Mouse (Mus musculus) embryonic facial prominence, embryonic 10.5 days (tissue): Measurements from ENCODE around the gene Ncln. TPM values are rescaled to one million over a fixed set of nuclear protein-coding genes. Genes with fewer than 3 reads are reported as not detected.

ENCODE experiments used
- DNase-seq: peaks from one replicate; pipeline ENCODE4 v3.0.0-alpha.2; 2017; ENCODE audit warnings: low spot score
- H3K27ac ChIP-seq: fragments of 300-500 bp; sonication (generic); replicated peaks from 2 replicates; pipeline ENCODE4 v1.5.1; 2016; ENCODE audit warnings: mild to moderate bottlenecking
- H3K27me3 ChIP-seq: fragments of 300-500 bp; sonication (generic); replicated peaks from 2 replicates; pipeline ENCODE4 v1.6.1; 2016; ENCODE audit warnings: low read depth, mild to moderate bottlenecking; ENCODE audit not compliant: poor library complexity, severe bottlenecking
- H3K36me3 ChIP-seq: fragments of 300-500 bp; sonication (generic); replicated peaks from 2 replicates; pipeline ENCODE4 v1.6.1; 2016; ENCODE audit warnings: mild to moderate bottlenecking, moderate library complexity
- H3K4me1 ChIP-seq: fragments of 300-500 bp; sonication (generic); 2 replicates; pipeline ENCODE4 v1.6.1; 2016
- H3K4me3 ChIP-seq: fragments of 300-500 bp; sonication (generic); 2 replicates; pipeline ENCODE4 v1.5.1; 2016; ENCODE audit warnings: mild to moderate bottlenecking, moderate library complexity
- H3K9me3 ChIP-seq: fragments of 300-500 bp; sonication (generic); 2 replicates; pipeline ENCODE4 v1.6.1; 2016; ENCODE audit warnings: mild to moderate bottlenecking
- WGBS: fragments of 180-500 bp; shearing (Covaris S2); methylation state at CpG from one replicate; pipeline ENCODE4 v1.1.7; 2016; 5-methylcytosine and 5-hydroxymethylcytosine counted together
- polyA plus RNA-seq: library from polyadenylated mRNA; unstranded; fragments of >200 nt; fragmentation: Nextera tagmentation; extraction: Ambion mirVana; gene quantifications from 2 replicates; pipeline ENCODE4 v1.2.1, GENCODE M21; 2016

The Ncln gene
- polyA plus RNA-seq, 1 experiment from 2014 or later: 85.2 TPM

DNA sequence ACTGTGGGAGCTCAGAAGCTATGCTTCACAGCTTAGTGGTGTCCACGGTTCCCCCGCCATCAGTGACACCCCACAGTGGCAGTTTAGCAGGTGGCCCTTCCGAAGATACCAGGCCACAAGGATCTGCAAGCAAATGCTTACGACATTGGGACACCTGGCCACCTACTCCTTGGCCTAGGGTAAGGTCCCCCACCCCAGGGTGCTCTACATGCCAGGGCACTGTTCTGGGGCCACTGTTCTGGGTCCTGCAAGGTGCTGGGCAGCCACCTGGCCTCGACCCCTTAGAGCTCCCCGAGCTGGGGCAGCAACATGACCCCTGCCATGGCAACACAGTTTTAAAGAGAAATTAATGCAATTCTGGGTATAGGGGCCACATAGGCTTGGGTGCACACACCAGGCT, 1.0 kb downstream of the Ncln start:
- peak overlapping the region; percentile 86 for H3K27ac ChIP-seq
- 78% methylated on average over 6 of the region's 6 CpGs for WGBS

DNA sequence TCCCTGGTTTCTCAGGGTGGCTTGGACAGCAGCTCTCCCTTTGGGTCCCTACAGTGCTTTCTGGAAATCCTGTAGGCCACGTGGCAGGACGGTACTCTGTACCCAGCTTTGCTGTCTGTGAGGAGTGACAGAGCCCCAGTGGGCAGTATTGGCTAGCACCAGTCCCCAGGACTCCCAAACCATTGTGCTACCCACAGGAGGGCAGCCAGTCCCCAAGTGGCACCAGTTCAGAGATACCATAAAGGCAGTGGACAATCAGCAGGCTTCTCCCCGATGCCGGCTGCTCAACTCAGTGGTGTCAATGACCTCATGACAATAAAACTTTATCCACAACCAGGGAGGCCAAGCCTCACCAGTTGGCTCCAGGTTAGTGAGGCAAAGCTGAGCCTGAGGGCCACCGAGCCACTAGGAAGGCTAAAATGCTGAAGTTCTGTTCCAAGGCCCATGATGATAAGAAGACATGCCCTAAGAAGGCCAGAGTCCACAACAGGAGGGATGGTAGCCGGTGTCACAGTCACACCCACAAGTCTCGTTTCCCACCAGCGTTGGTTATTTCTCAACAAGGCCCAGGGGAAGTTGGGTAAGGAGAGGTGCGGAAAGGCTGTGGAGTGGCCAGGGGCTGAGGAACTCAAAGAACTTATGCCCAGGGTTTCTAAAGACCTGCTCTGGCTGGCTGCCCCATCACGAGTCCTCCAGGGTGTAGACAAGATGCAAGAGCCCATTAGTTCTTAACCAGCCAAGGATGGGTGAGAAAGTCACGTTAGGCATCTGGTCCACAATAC, 1.7 kb downstream of the Ncln start:
- Histone ChIP-seq H3K4me1 (peaks cover 41% of the 10 kb centered on the region), H3K9me3 (no peaks in the 10 kb centered on the region), H3K27me3 (no peaks in the 10 kb centered on the region), H3K27ac (no peak overlapping the region), H3K36me3 (peaks cover 50% of the 10 kb centered on the region), H3K4me3 (peak overlapping the region; percentile 93)
- WGBS: 91% methylated on average over 11 of the region's 11 CpGs
- no peak for DNase-seq

More for the DNA sequence above, 1.0 kb downstream of the Ncln start:
- peaks cover 42% of the 10 kb centered on the region for H3K4me1 ChIP-seq
- DNase-seq: no peak
- H3K27me3 ChIP-seq: no peaks in the 10 kb centered on the region
- no peaks in the 10 kb centered on the region for H3K9me3 ChIP-seq
- H3K36me3 ChIP-seq: peaks cover 43% of the 10 kb centered on the region
- peak overlapping the region; percentile 93 for H3K4me3 ChIP-seq

DNA sequence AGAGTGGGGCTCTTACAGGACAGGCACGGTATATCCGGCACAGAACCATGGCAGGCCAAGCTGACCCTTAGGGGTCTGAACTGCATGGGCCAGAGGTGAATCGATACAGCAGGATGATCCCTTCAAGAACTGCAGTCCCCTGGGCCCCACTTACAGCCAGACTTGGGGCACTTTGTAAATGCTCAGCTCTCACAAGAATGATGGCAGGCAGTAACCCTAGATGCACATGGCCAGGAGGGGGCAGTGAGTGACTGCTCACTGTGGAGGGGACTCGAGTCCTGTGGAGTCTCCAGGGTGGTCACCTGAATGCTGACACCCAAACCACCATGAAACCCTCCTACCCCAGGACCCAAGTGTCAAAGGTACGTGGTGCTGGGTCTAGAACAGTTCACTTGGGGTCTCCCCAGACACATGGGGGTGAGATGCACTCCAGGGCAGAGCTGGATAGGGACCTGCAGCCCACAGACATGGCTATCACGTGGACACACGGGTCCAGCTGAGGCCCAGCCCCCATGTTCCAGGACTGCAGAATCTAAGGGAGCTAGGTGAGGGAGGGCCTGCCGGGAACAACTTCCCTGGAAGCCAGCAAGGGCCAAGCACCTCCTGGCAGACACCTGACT, 2.5 kb downstream of the Ncln start:
- Histone ChIP-seq H3K4me1 (peaks cover 38% of the 10 kb centered on the region), H3K9me3 (no peaks in the 10 kb centered on the region), H3K27me3 (no peaks in the 10 kb centered on the region), H3K36me3 (peaks cover 57% of the 10 kb centered on the region), H3K27ac (no peak overlapping the region), H3K4me3 (peak overlapping the region; percentile 93; the same call in 1 of the 2 replicates)
- no peak for DNase-seq
- 86% methylated on average over 8 of the region's 8 CpGs for WGBS

DNA sequence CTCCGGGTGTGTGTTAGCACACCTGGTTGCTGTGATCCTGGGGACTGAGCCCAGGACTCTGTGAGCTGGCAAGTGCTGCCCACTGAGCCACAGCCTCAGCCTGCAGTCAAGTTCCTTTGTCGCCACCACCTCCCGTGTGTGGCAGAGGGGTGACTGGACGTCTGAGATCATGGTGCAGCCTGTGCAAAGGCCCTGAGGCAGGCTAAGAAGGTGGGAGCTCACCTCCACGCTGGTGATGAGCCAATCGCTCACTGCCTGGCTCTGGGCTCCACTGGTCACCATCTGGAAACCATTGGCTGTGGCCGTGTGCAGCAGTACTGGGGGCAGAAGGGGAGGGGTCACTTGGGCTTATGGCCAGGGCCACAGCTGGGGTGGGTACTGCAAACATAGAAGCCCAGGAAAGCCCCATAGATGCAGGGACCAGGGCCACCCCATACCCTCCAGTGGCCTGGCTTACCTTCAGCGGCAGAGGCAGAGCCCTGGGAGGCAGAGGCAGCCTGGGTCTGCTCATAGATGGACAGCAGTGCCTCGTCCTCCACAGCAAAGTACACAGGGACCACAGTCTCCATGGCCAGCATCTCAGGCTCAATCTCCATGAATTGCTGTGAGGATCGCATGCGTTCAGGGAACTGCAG, 3.5 kb downstream of the Ncln start:
- Histone ChIP-seq H3K9me3 (no peaks in the 10 kb centered on the region), H3K27me3 (no peaks in the 10 kb centered on the region), H3K4me1 (peaks cover 36% of the 10 kb centered on the region), H3K4me3 (no peak overlapping the region), H3K27ac (0 out of 2 replicates have a peak overlapping the region, but pooled peaks have one; percentile 12), H3K36me3 (peaks cover 67% of the 10 kb centered on the region)
- no peak for DNase-seq
- 83% methylated on average over 11 of the region's 11 CpGs for WGBS

DNA sequence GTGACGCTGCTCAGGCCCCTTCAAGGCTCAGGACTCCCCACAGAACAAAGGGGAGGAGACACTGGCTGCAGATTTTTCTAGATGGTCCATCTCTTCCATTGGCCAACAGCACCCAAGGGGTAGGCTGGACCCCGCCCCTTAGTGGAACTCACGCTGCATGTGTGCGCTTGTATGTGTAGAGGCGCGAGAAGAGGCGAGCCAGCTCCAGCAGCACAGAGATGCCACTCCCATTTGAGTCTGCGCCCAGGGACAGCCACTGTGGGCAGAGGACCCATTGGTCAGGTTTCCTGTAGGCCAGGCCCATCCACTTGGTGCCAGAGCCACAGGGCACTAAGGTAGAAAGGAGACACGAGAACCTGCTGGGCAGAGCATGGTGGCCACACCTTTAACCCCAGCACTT, 5.2 kb downstream of the Ncln start:
- no peak overlapping the region for H3K27ac ChIP-seq
- DNase-seq: no peak
- no peaks in the 10 kb centered on the region for H3K9me3 ChIP-seq
- peaks cover 84% of the 10 kb centered on the region for H3K36me3 ChIP-seq
- H3K27me3 ChIP-seq: no peaks in the 10 kb centered on the region
- no peak overlapping the region for H3K4me3 ChIP-seq
- peaks cover 31% of the 10 kb centered on the region for H3K4me1 ChIP-seq
- 94% methylated on average over 9 of the region's 9 CpGs for WGBS

DNA sequence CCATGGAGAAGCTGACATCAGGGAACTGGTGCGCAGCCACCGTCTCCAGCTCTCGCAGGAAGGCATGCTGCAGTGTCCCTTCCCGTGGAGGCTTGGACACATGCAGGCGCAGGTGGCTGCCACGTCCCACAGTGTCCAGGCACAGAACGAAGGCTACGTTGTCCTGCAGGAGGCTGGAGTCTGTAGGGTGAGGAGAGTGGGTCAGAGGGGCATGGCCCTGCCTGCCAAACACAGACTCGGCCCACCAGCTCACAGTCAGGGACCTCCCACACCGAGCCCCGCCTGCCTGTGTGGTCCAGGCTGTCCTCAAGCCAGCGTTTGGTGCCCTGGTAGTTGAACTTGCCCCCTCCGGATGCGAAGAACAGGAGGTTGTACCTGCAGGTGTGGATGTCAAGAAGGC, 6.3 kb downstream of the Ncln start:
- H3K4me3 ChIP-seq: no peak overlapping the region
- 84% methylated on average over 14 of the region's 14 CpGs for WGBS
- H3K9me3 ChIP-seq: no peaks in the 10 kb centered on the region
- H3K27me3 ChIP-seq: no peaks in the 10 kb centered on the region
- peaks cover 87% of the 10 kb centered on the region for H3K36me3 ChIP-seq
- peaks cover 22% of the 10 kb centered on the region for H3K4me1 ChIP-seq
- DNase-seq: no peak
- H3K27ac ChIP-seq: no peak overlapping the region

DNA sequence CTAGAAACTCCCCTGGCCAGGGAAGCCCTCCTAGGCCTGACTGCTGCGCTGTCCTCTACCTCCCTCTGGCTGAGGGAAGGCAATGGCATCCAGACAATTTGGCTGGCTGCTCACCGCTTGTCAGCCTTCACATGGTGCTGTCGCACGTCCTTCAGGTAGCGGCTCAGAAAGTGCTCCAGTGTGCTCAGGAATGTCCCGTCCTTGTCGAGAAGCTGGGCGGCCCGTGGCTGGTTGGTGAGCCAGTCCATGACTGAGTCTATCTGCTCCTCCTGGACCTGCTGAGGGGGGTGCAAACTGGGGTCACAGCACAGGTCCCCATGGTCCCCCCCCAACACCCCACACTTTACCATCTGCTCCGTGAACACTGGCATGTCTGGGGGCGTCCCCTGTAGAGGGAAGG, 8.1 kb downstream of the Ncln start:
- Histone ChIP-seq H3K36me3 (peaks cover 73% of the 10 kb centered on the region), H3K27ac (no peak overlapping the region), H3K27me3 (peaks cover under 1% of the 10 kb centered on the region; the same call in 1 of the 2 replicates), H3K4me1 (peaks cover 12% of the 10 kb centered on the region), H3K9me3 (no peaks in the 10 kb centered on the region), H3K4me3 (no peak overlapping the region)
- WGBS: 87% methylated on average over 11 of the region's 11 CpGs
- no peak for DNase-seq

DNA sequence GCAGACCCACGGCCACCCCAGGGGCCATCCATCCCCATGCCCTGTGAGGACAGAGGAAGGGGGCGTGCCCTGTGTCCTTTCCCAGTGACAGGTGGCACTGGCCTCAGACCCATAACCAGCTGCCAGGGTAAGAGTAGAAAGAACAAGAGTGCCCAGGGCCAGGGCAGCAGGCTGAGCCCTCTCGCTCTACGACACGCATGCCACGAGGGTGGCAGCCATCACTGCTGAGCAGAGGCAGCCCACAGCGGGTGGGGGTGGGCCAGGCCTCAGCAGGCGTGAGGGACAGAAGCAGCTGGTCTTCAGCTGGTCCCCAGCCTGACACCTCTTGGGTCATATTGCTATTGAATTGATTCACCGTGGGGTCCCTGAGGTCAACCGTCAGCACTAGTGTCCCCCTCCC, 9.7 kb downstream of the Ncln start:
- WGBS: 90% methylated on average over 10 of the region's 10 CpGs
- Histone ChIP-seq H3K9me3 (no peaks in the 10 kb centered on the region), H3K27me3 (peaks cover 16% of the 10 kb centered on the region), H3K4me3 (no peak overlapping the region), H3K4me1 (peaks cover 18% of the 10 kb centered on the region), H3K36me3 (peaks cover 58% of the 10 kb centered on the region), H3K27ac (no peak overlapping the region)
- DNase-seq: no peak

DNA sequence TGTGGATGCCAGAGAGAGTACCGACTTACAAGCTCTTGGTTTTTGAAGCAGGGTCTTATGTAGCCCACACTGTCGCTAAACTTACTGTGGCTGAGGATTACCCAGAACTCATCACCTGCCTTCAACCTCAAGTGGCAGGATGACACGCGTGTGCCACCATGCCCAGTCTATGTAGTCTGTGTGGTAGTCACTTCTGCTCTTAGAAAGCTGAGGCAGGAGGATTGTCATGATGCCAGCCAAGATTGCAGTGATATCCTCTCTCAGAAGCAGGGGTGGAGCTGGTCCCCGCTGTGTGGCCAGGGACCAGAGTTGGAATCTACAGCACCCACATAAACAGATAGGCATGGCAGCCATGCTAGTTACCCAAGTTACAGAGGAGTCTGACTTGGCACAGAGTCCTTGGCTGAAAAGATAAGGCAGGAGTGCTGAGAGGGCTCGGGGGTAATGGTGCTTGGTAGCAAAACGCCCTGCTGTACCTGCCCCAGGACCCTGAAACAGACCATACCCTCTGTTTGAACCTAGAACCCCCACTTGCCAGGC, 10.6 kb downstream of the Ncln start:
- Histone ChIP-seq H3K27ac (no peak overlapping the region), H3K9me3 (no peaks in the 10 kb centered on the region), H3K4me3 (no peak overlapping the region), H3K27me3 (peaks cover 26% of the 10 kb centered on the region), H3K36me3 (peaks cover 48% of the 10 kb centered on the region), H3K4me1 (peaks cover 18% of the 10 kb centered on the region)
- no peak for DNase-seq
- 75% methylated on average over 7 of the region's 7 CpGs for WGBS

DNA sequence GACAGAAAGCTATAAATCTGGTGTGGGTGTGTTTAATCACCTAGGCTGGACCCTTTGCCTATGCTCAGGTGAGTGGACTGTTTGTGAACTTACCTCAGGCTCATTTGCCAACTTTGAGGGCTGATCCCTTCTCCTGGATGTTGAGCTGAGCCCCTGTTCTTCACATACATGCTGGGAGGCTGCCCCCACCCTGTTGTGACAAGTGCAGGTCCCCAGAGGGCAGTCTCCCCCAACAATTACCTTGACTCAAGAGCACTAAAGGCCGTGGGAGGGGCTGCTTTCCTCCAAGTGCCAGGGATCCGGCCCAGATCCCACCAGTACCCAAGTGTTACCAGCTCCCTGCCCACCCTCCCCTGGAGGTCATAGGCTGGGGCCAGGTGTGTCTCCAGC, 11.1 kb downstream of the Ncln start:
- H3K27me3 ChIP-seq: peaks cover 31% of the 10 kb centered on the region
- peaks cover 18% of the 10 kb centered on the region for H3K4me1 ChIP-seq
- no peaks in the 10 kb centered on the region for H3K9me3 ChIP-seq
- no peak for DNase-seq
- H3K27ac ChIP-seq: no peak overlapping the region
- no peak overlapping the region for H3K4me3 ChIP-seq
- peaks cover 43% of the 10 kb centered on the region for H3K36me3 ChIP-seq
- WGBS: 38% methylated on average over 2 of the region's 2 CpGs

DNA sequence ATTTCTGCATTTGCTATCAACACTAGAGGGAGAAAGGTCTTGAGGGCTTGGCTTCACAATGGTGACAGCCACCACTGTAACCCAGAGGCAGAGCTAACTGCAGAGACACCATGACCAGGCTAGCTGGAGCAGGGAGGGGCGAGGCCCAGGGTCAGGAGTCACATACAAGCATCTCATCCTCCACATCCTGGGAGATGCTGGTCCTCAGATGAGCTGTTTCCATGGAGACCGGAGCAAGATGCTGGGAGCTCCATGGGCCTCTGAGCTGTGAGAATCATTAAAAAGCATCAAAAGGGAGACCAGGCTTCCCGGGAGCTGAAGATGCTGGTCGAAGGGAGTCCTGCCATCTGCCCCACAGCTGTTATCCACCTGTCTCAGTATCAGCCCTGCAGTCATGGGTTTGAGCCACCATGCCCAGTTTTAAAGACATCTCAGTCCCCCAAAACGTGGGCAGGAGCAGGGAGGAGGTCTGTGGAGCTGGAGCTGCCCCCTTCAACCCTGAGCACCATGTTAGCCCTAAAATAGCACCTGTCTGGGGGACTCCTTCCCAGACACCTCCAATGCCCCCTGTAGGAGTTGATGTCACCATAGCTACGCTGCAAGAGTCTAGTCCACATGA, 11.6 kb downstream of the Ncln start:
- Histone ChIP-seq H3K27me3 (peaks cover 35% of the 10 kb centered on the region), H3K9me3 (no peaks in the 10 kb centered on the region), H3K36me3 (peaks cover 38% of the 10 kb centered on the region), H3K4me1 (peaks cover 18% of the 10 kb centered on the region), H3K4me3 (no peak overlapping the region), H3K27ac (no peak overlapping the region)
- WGBS: 70% methylated on average over 6 of the region's 6 CpGs
- DNase-seq: no peak

DNA sequence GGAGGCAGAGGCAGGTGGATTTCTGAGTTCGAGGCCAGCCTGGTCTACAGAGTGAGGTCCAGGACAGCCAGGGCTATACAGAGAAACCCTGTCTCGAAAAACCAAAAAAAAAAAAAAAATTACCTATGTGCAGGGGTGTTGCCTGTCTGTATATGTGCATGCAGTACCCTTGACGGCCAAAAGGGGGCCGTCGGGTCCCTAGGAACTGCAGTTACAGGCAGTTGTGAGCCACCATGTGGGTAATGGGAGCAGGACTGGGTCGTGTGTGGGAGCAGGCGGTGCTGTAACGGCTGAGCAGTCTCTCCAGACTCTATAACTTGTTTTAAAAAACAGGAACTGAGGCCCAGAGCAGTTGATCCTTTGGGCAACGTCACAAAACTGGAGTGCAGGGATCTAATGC, 12.2 kb downstream of the Ncln start:
- H3K4me3 ChIP-seq: no peak overlapping the region
- H3K4me1 ChIP-seq: peaks cover 18% of the 10 kb centered on the region
- peaks cover 36% of the 10 kb centered on the region for H3K27me3 ChIP-seq
- DNase-seq: peak; percentile 57
- H3K9me3 ChIP-seq: no peaks in the 10 kb centered on the region
- peaks cover 32% of the 10 kb centered on the region for H3K36me3 ChIP-seq
- H3K27ac ChIP-seq: no peak overlapping the region
- 18% methylated on average over 9 of the region's 9 CpGs for WGBS
